Mouse (Mus musculus) heart, postnatal 0 days (tissue): ENCODE results near the gene Cox14.

Experiments used
- CTCF ChIP-seq: IDR thresholded peaks from 2 replicates; pipeline ENCODE4 v1.5.1; 2016; ENCODE audit warnings: antibody characterized with exemption, control low read depth, low read depth
- EP300 ChIP-seq: IDR thresholded peaks from 2 replicates; pipeline ENCODE4 v1.6.1; 2016; ENCODE audit warnings: antibody characterized with exemption, low read depth

DNA sequence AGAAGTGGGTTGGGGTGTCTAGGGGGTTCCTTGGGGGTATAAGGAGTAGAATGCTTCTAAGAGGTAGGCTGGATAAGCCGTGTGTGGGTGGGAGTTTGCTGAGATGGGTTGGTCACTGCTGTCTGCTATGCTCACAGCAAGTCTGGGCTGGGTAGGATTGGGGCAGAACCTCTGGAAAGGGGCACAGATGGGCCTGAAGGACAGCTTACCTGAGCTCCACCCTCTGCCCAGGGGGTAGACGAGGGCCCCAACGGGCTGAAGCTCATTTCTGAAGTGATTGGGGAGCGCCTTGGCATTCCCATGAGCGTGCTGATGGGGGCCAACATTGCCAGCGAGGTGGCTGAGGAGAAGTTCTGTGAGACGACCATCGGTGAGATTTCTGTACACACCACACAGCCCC, 5.6 kb upstream of the Cox14 start:
- TF ChIP-seq CTCF = no peak
- no peak for TF ChIP-seq EP300
